Mouse (Mus musculus) ES-Bruce4 (cell line): ENCODE measurements around the gene Fbxl17.

Experiments used
- EP300 ChIP-seq: IDR thresholded peaks from 2 replicates; pipeline ENCODE4 v1.6.1; 2011; ENCODE audit warnings: low read depth, low read length; ENCODE audit not compliant: insufficient read depth
- POLR2A ChIP-seq: IDR thresholded peaks from one replicate; pipeline ENCODE4 v1.8.1; 2011; ENCODE audit warnings: low read length; ENCODE audit not compliant: insufficient read depth

- TF ChIP-seq EP300 (no peak), POLR2A (no peak)
Measured at GRCm38 (mm10) chr17:63195496-63195895, 304.3 kb downstream of the Fbxl17 start.
